Mouse (Mus musculus): ENCODE measurements around the gene Nalcn.
"Not testable (repeated sequence)": the region's sequence is repeated elsewhere in the genome, so short reads cannot be mapped to it uniquely, and the experiment has no call there.

Nalcn gene

GRCm38 (mm10) chr14:123626501-123627179, at the start of gene Nalcn:
TSS of gene Nalcn (minus strand) at chr14:123627144.
- peak; percentile 76 to 79 for DNase-seq

- not testable (repeated sequence) for DNase-seq
Measured at GRCm38 (mm10) chr14:123671076-123671475, 44.1 kb upstream of the Nalcn start.

- no peak for DNase-seq
Measured at GRCm38 (mm10) chr14:123664451-123664850, 37.5 kb upstream of the Nalcn start.

GRCm38 (mm10) chr14:123663206-123663605, 36.3 kb upstream of the Nalcn start:
- DNase-seq: no peak

- no peak for DNase-seq
Measured at GRCm38 (mm10) chr14:123662386-123662785, 35.4 kb upstream of the Nalcn start.

- peak; percentile 74 for DNase-seq
Measured at GRCm38 (mm10) chr14:123661091-123661491, 34.1 kb upstream of the Nalcn start.

GRCm38 (mm10) chr14:123659921-123660385, 33.0 kb upstream of the Nalcn start, which contains the start of gene Itgbl1:
TSS of gene Itgbl1 (plus strand) at chr14:123659971.
- peak; percentile 69 to 77 for DNase-seq

GRCm38 (mm10) chr14:123627180-123627562, 227 bp upstream of the Nalcn start:
- no peak for DNase-seq

- DNase-seq: peak; percentile 17 to 33
Measured at GRCm38 (mm10) chr14:123622969-123623368, 4.0 kb downstream of the Nalcn start.

GRCm38 (mm10) chr14:123595265-123595664, 31.7 kb downstream of the Nalcn start:
- no peak for DNase-seq

- DNase-seq: no peak
Measured at GRCm38 (mm10) chr14:123587412-123587811, 39.5 kb downstream of the Nalcn start.

GRCm38 (mm10) chr14:123582433-123582832, 44.5 kb downstream of the Nalcn start:
- DNase-seq: no peak

- DNase-seq: no peak
Measured at GRCm38 (mm10) chr14:123575356-123575755, 51.6 kb downstream of the Nalcn start.

GRCm38 (mm10) chr14:123574936-123575335, 52.0 kb downstream of the Nalcn start:
- DNase-seq: no peak

- no peak for DNase-seq
Measured at GRCm38 (mm10) chr14:123566599-123566998, 60.3 kb downstream of the Nalcn start.

GRCm38 (mm10) chr14:123555533-123555932, 71.4 kb downstream of the Nalcn start:
- DNase-seq: no peak

GRCm38 (mm10) chr14:123554936-123555335, 72.0 kb downstream of the Nalcn start:
- peak in 1 of 2 experiments; percentile 8 for DNase-seq

- DNase-seq: no peak
Measured at GRCm38 (mm10) chr14:123542362-123542761, 84.6 kb downstream of the Nalcn start.

GRCm38 (mm10) chr14:123535636-123536035, 91.3 kb downstream of the Nalcn start:
- peak; percentile 8 to 21 for DNase-seq

GRCm38 (mm10) chr14:123533000-123533399, 93.9 kb downstream of the Nalcn start:
- DNase-seq: no peak

GRCm38 (mm10) chr14:123531271-123531670, 95.7 kb downstream of the Nalcn start:
- no peak for DNase-seq

- no peak for DNase-seq
Measured at GRCm38 (mm10) chr14:123529143-123529542, 97.8 kb downstream of the Nalcn start.

- DNase-seq: peak; percentile 15 to 46
Measured at GRCm38 (mm10) chr14:123513376-123514141, 113.4 kb downstream of the Nalcn start.

GRCm38 (mm10) chr14:123512923-123513322, 114.0 kb downstream of the Nalcn start:
- no peak for DNase-seq
